Mouse (Mus musculus) liver, embryonic 14.5 days (tissue): ENCODE measurements at regions not wholly inside any gene's neighbourhood (a gene's known extent, or its start where the extent isn't known, plus 50 kb on each side); places are given as distances from the start of the nearest gene placed in this dataset.

Experiments
- ATAC-seq: fragments of 200-750 bp; cut with Nextera tagmentation; 2 replicates; pipeline ENCODE4 v1.8.0; 2017; ENCODE audit warnings: moderate number of reproducible peaks, mild to moderate bottlenecking, moderate library complexity; ENCODE audit not compliant: insufficient read depth
- DNase-seq, 3 experiments: peaks; one replicate each; pipeline ENCODE4 v3.0.0-alpha.2; 2012 to 2013; ENCODE audit warnings: low read depth in 3 of 3, low spot score in 3 of 3
- H3K27ac ChIP-seq: fragments of 300-500 bp; sonication (generic); 2 replicates; pipeline ENCODE4 v1.5.1; 2014; ENCODE audit warnings: moderate library complexity, mild to moderate bottlenecking, control low read depth, inconsistent platforms
- H3K27me3 ChIP-seq: fragments of 300-500 bp; sonication (generic); 2 replicates; pipeline ENCODE4 v1.6.1; 2014; ENCODE audit warnings: mild to moderate bottlenecking, low read length, moderate library complexity; ENCODE audit not compliant: control insufficient read depth, insufficient read depth
- H3K36me3 ChIP-seq: fragments of 300-500 bp; sonication (generic); replicated peaks from 2 replicates; pipeline ENCODE4 v1.6.1; 2014; ENCODE audit warnings: low read depth; ENCODE audit not compliant: control insufficient read depth, insufficient read depth
- H3K4me1 ChIP-seq, 2 experiments: fragments of 200-500 bp in 1 of 2; fragments of 300-500 bp in 1 of 2; sonication (generic) in 1 of 2; replicated peaks; 2 replicates each; pipeline ENCODE4 v1.6.1; 2012 to 2014; ENCODE audit warnings: antibody characterized with exemption in 1 of 2, inconsistent platforms in 1 of 2, low read length in 1 of 2; ENCODE audit not compliant: control insufficient read depth in 2 of 2, insufficient read depth in 2 of 2
- H3K4me2 ChIP-seq: fragments of 300-500 bp; sonication (generic); 2 replicates; pipeline ENCODE4 v1.6.1; 2014; ENCODE audit warnings: low read depth, mild to moderate bottlenecking, control low read depth, moderate library complexity
- H3K4me3 ChIP-seq, 2 experiments: fragments of 200-500 bp in 1 of 2; fragments of 300-500 bp in 1 of 2; sonication (generic) in 1 of 2; 2 replicates each; pipeline ENCODE4 v1.5.1; 2012 to 2014; ENCODE audit warnings: low read depth in 2 of 2, low read length in 2 of 2, mild to moderate bottlenecking in 2 of 2, control low read depth in 1 of 2, inconsistent platforms in 1 of 2, moderate library complexity in 1 of 2; ENCODE audit not compliant: insufficient read depth in 1 of 2
- H3K9ac ChIP-seq: fragments of 300-500 bp; sonication (generic); replicated peaks from 2 replicates; pipeline ENCODE4 v1.6.1; 2014; ENCODE audit warnings: mild to moderate bottlenecking, control low read depth, moderate library complexity
- H3K9me3 ChIP-seq: fragments of 300-500 bp; sonication (generic); 2 replicates; pipeline ENCODE4 v1.6.1; 2016; ENCODE audit warnings: low read length, mixed read lengths; ENCODE audit not compliant: control insufficient read depth
- CTCF ChIP-seq: IDR thresholded peaks from 2 replicates; pipeline ENCODE4 v1.5.1; 2016; ENCODE audit warnings: antibody characterized with exemption, low read depth, control low read depth
- EP300 ChIP-seq: IDR thresholded peaks from 2 replicates; pipeline ENCODE4 v1.6.1; 2016; ENCODE audit warnings: antibody characterized with exemption, low read depth
- WGBS: fragments of 180-500 bp; shearing (Covaris S2); extraction: QIAGEN DNeasy Blood & Tissue Kit; methylation state at CpG from one replicate; pipeline ENCODE4 v1.1.7; 2014; ENCODE audit not compliant: insufficient replicate concordance; 5-methylcytosine and 5-hydroxymethylcytosine counted together

- Histone ChIP-seq H3K27me3 (no peaks in the 10 kb centered on the region), H3K27ac (no peak overlapping the region), H3K9me3 (no peaks in the 10 kb centered on the region), H3K36me3 (no peaks in the 10 kb centered on the region), H3K9ac (no peak overlapping the region), H3K4me2 (no peak overlapping the region), H3K4me3 (no peak overlapping the region), H3K4me1 (no peaks in the 10 kb centered on the region)
- DNase-seq (no peak), ATAC-seq (no peak)
- TF ChIP-seq EP300 = no peak
- no peak for TF ChIP-seq CTCF
- 32% methylated on average over 4 of the region's 4 CpGs for WGBS
Observed at GRCm38 (mm10) chr1:193750929-193751328, 380.8 kb upstream of the Camk1g start.

GRCm38 (mm10) chr1:193747426-193747960, 377.4 kb upstream of the Camk1g start:
- no peaks in the 10 kb centered on the region for H3K27me3 ChIP-seq
- no peak for DNase-seq
- H3K9me3 ChIP-seq = no peaks in the 10 kb centered on the region
- no peak for TF ChIP-seq CTCF
- no peak for TF ChIP-seq EP300
- WGBS = 67% methylated on average over 6 of the region's 6 CpGs
- H3K27ac ChIP-seq = no peak overlapping the region
- no peak overlapping the region for H3K4me2 ChIP-seq
- H3K36me3 ChIP-seq = no peaks in the 10 kb centered on the region
- no peaks in the 10 kb centered on the region for H3K4me1 ChIP-seq
- H3K9ac ChIP-seq = no peak overlapping the region
- ATAC-seq = no peak
- H3K4me3 ChIP-seq = no peak overlapping the region

GRCm38 (mm10) chr1:193742688-193743087, 372.6 kb upstream of the Camk1g start:
- Histone ChIP-seq H3K36me3 (no peaks in the 10 kb centered on the region), H3K27ac (no peak overlapping the region), H3K4me3 (no peak overlapping the region), H3K4me1 (no peaks in the 10 kb centered on the region), H3K9ac (no peak overlapping the region), H3K4me2 (no peak overlapping the region), H3K9me3 (no peaks in the 10 kb centered on the region), H3K27me3 (no peaks in the 10 kb centered on the region)
- ATAC-seq = no peak
- TF ChIP-seq CTCF (peak; percentile 23; the same call in 1 of the 2 replicates), EP300 (no peak)
- no peak for DNase-seq
- 60% methylated on average over 2 of the region's 2 CpGs for WGBS

- TF ChIP-seq CTCF (no peak), EP300 (no peak)
- Histone ChIP-seq H3K4me3 (no peak overlapping the region), H3K9me3 (no peaks in the 10 kb centered on the region), H3K27me3 (no peaks in the 10 kb centered on the region), H3K36me3 (no peaks in the 10 kb centered on the region), H3K4me1 (no peaks in the 10 kb centered on the region), H3K27ac (no peak overlapping the region), H3K4me2 (no peak overlapping the region), H3K9ac (no peak overlapping the region)
- 35% methylated on average over 6 of the region's 6 CpGs for WGBS
- ATAC-seq (no peak), DNase-seq (peak in 1 of 3 experiments; percentile 9)
Observed at GRCm38 (mm10) chr1:193738821-193739220, 368.7 kb upstream of the Camk1g start.

GRCm38 (mm10) chr1:193735949-193736518, 365.9 kb upstream of the Camk1g start:
- Histone ChIP-seq H3K36me3 (no peaks in the 10 kb centered on the region), H3K27me3 (no peaks in the 10 kb centered on the region), H3K4me3 (no peak overlapping the region), H3K4me1 (no peaks in the 10 kb centered on the region), H3K9me3 (no peaks in the 10 kb centered on the region), H3K4me2 (no peak overlapping the region), H3K27ac (no peak overlapping the region), H3K9ac (no peak overlapping the region)
- TF ChIP-seq EP300 (no peak), CTCF (no peak)
- DNase-seq (no peak), ATAC-seq (no peak)
- WGBS = 48% methylated on average over 1 of the region's 1 CpGs
